Mouse (Mus musculus) CD8-positive naive resting alpha-beta T cell, adult 2 months (primary cell): Measurements from ENCODE around the gene Zxdc.
A peak's percentile ranks its signal among the peaks of the same experiment; 100 is the strongest.

Experiments
- DNase-seq, 2 experiments: peaks; one replicate each; pipeline ENCODE4 v3.0.0; 2022; ENCODE audit warnings: low read depth in 2 of 2, low spot score in 2 of 2

Gene Zxdc

DNA sequence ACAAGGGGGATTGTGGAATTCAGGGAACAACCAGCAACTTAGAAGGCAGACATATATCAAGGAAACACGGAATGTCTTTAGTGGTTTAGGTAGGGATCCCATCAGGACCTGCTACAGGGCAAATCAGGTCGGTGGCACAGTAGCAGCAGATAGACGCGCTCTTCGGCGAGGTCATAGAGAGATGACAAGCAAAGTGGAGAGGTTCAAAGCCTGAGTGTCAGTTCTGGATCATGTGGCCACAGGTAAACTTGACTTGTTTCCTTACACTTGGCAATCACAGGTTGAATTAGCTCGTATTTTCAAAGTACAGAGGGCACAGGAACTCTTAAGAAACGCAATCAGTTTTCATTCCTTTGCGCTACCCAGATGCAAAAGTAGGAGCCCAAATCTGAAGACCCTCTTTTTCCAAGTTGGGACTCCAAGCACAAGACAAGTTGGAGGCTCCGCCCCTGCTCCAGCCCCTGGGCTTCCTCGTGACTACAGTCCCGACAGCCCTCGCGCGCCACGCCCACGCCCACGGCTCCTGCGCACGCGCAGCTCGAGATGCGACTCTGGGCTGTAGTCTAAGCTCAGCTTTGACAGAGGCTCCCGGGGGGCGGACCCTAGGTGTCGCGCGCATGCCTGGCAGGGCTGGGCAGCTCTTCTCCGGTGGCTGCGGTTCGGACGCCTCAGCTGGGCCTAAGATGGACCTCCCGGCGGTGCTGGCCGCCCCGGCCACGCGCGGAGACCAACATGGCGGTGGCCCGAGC, at the start of gene Zxdc:
Zxdc (plus strand) TSS at position 517 of the 749 bp plus-strand sequence.
- DNase-seq = peak; percentile 93 to 94

- DNase-seq = no peak
Observed at GRCm38 (mm10) chr6:90320429-90320828, 48.9 kb upstream of the Zxdc start.

- no peak for DNase-seq
Observed at GRCm38 (mm10) chr6:90321811-90322210, 47.5 kb upstream of the Zxdc start.

DNA sequence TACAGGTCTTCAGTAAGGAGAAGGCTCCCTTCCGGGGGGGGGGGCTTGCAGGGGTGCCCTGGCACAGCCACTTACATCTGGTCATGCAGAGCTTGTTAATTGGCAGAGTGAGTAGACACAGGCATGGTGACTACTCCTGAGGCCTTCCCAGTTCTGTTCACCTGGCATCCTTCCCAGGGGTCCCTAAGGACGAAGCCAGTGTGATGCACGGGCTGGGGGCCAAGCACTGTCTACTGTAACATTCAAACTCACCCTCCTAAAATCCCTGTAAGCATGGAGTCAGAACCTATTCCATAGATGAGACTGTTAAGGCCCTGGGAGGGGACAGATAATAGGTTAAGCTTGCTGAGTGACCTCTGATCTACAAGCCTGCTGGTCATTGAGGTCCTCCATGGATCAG, 45.3 kb upstream of the Zxdc start:
- DNase-seq = no peak

DNA sequence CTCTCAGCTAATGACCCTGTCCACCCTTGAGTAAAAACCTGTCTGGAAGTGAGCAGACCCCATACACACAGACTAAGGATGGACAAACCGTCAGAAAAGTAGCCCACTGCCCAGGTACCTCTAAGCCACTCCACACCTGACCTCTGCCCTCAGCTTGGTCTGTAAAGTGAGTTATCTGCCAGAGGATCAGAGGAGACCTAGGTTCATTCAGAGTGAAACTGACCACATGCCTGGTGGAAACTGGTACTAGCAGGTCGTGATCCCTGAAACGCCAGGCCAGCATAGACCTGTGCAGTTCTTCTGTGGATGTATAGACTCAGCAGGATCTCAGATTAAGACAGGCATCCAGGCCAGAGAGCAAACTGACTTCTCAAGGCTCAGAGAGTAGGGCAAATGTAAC, 44.8 kb upstream of the Zxdc start:
- DNase-seq = no peak

DNA sequence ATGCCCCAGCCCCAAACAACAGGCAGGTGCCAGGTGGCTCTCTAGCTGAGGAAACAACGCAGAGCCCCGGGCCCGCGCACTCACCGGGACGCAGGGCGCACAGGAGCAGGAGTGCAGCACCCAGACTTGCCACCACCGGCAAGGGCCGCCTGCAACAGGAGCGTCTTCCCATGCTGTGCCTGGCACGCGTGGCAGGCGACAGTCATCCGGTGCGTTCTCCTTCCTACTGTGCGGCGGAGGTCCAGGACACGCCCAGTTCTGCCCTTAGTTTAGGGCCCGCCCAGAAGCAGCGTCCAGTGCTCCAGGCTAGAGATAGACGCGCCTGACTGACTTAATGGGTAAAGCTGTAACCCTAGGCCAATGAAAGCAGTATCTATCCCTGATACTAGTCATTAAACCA, 44.3 kb upstream of the Zxdc start, which contains the start of gene Chst13:
Chst13 (minus strand) TSS at position 195 of the 400 bp plus-strand sequence.
- no peak for DNase-seq

DNA sequence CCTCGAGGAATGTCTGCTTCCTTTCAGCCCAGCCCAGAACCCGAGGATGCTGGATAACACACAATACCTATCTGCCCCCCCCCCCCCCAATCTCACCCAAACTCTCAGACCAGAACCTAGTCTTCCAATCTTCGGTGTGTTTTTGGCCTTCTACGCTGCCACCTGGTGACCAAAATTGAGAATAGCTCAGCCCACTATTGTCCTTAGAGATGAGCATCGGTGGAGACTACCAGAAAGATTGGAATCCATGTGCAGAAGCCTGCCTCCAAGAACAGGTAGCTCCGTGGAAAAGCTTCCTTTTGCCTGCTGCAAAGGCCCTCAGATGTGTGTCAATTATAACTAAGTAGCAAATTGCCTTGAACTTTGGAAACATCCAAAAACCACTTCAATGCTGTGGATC, 41.6 kb upstream of the Zxdc start:
- DNase-seq = no peak

DNA sequence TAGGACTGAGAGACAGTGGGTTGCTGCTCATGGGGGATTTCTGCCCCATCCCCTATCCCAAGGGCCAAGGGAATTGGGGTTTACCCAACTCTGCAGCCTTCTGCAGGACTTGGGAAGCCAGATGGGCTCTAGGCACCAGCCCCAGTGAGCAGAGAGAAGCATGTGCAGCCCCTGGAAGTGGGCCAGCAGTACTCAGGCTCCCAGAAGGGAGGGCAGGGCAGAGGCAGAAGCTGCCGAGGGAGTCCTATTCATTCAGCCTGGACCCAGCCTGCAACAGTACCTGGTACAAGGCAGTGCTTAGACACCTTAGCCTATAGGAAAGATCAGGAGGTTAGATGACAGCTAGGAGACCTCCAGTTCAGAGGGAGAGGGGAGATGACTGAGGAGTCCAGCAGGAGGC, 39.3 kb upstream of the Zxdc start:
- DNase-seq = no peak

- DNase-seq = no peak
Observed at GRCm38 (mm10) chr6:90332561-90333425, 36.5 kb upstream of the Zxdc start, which contains the start of gene Uroc1. Gene Uroc1, plus strand, starts transcription at chr6:90333284.

DNA sequence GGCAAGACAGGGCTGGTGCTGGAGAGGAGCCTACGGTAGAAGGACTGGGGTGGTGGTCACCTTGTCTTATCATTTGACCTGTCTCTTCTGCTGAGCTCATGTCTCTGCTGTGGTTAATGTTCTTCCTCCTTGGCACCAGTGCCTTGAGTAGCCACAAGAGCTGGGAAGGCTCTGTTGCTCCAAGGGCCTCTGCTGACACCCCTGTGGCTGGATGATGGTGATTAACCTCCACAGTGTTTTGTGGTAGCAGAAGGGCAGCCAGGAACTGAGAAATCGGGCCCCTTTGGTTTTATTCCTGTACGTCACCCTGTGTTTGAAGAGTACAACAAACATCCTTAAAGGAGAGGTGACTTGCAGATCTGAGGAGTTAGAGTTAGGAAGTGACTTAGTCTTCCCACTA, 35.0 kb upstream of the Zxdc start:
- no peak for DNase-seq

DNA sequence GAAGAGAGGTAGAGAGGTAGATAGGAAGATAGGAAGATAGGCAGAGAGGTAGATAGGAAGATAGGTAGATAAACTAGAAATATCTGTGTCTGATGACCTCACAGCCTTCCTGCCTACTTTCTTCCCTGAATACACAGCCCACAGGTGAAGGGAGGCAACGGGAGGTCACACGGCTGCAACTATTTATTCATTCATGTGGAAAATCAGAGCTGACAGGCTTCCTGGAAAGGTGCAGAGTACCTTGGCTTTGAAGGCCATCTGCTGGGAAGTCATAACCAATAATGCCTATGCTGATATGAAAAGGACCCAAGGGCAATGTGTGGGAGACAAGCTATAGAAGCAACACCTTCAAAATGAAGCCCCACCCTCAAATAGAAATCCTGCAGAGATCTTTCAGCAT, 26.9 kb upstream of the Zxdc start:
- DNase-seq = no peak

- DNase-seq = no peak
Observed at GRCm38 (mm10) chr6:90347183-90347582, 22.1 kb upstream of the Zxdc start.

DNA sequence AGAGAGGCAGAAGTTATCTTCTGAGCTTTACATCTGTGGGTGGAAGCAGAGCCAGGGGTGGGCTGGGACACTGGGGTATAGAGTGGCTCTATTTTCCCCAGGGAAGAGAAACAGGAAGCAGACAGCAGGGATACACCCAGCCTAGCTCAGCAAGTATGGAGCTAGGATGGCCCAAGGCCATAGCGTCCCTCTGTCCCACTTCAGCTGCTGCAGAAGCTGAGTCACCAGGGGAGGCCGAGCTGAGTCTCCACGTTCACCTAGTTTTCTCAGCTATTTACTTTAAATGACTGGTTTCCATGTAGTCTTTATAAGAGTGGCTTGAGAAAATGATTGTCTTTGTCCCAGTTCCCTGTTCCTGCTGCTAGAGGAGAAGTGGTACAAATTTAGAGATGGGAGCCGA, 20.8 kb upstream of the Zxdc start:
- no peak for DNase-seq

DNA sequence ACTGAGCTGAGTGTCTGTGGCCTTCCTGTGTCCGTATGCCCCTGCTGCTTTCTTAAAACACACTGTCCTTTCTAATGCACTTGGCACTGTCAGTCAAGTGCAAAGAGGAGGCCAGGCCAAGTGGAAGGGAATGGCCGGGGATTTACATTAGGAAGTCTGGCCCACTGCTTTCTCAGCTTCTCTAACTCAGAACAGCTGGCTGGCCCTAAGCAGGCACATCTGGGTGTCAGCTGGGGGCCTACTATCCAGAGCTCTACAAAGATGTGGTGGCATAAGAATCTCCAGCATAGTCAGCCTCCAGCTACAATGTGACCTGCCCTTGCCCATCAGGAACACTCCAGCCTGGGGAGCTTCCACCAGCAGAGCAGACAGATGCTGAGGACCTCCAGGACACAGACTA, 19.3 kb upstream of the Zxdc start:
- DNase-seq = no peak

DNA sequence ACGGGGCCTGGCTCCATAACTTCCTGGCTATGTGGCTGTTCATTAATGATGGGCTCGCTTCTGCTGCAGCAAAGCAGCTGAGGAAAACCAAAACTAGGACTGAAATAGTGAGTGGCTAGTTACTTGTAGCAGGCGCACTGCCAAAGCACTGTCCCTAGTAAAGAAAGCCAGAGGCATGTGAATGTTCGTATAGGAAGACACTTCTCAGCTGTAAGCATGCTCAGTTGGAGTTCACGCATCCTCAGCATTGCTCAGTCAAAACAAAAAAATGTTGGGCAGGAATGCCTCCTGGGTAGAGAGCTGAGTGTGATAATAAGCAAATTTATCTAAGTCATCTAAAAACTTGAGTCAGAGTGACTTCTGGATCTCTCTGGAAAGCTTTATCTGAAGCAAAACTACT, 11.2 kb upstream of the Zxdc start:
- no peak for DNase-seq

DNA sequence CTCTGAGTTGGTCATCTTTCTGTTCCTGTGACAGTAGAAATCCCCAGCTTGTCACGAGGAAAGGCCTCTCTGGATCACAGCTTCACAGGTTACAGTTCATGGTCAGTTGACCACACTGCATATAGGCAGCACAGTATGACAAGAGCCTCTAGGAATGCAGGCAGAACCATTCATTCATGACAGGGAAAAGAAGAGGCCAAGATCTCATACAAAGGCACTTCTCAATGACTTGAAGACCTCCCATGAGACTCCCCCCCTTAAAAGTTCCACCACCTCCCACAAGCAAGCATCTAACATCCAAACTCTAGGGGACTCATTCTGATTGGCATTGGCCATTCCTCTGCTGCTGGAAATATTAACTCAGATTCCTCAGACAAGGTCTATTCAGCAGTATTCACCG, 9.8 kb upstream of the Zxdc start:
- no peak for DNase-seq

GRCm38 (mm10) chr6:90360024-90360781, 9.1 kb upstream of the Zxdc start:
- no peak for DNase-seq

GRCm38 (mm10) chr6:90360922-90361614, 8.2 kb upstream of the Zxdc start:
- no peak for DNase-seq

GRCm38 (mm10) chr6:90363301-90363700, 6.0 kb upstream of the Zxdc start:
- DNase-seq = no peak

- peak; percentile 19 to 33 for DNase-seq
Observed at GRCm38 (mm10) chr6:90369725-90370553, 647 bp downstream of the Zxdc start.
